Mouse (Mus musculus): ENCODE data around the gene Armc9.

Armc9 gene

DNA sequence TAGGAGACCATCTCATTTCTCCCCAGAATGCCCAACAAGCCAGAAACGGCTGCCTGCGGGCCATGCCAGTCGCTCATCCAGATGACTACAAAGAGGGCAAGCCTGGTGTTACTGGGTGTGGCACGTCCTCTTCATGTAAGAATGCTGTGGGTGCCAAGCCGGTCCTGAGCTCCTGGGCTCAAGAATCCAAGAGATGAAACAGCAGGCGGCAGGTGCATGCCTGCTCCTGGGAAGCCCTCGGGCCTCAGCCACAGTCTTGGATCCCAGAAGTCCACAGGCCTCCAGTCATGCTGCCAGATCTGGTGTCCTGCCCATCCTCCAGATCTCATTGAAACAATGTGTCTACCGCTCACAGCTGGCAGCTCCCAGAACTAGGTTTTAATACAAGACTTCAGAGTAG, 102.6 kb downstream of the Armc9 start:
- in situ Hi-C loops (cut with MboI; ENCODE audit: low pct_unique_long_range_greater_than_20kb in 1 of 2, low sequenced_read_pairs in 2 of 2, unreplicated experiment in 1 of 2): no loop called here

- in situ Hi-C loops (cut with MboI; ENCODE audit: low pct_unique_long_range_greater_than_20kb in 1 of 2, low sequenced_read_pairs in 2 of 2, unreplicated experiment in 1 of 2): no loop called here
These were observed 103.7 kb downstream of the Armc9 start for GRCm38 (mm10) chr1:86258171-86258824.

DNA sequence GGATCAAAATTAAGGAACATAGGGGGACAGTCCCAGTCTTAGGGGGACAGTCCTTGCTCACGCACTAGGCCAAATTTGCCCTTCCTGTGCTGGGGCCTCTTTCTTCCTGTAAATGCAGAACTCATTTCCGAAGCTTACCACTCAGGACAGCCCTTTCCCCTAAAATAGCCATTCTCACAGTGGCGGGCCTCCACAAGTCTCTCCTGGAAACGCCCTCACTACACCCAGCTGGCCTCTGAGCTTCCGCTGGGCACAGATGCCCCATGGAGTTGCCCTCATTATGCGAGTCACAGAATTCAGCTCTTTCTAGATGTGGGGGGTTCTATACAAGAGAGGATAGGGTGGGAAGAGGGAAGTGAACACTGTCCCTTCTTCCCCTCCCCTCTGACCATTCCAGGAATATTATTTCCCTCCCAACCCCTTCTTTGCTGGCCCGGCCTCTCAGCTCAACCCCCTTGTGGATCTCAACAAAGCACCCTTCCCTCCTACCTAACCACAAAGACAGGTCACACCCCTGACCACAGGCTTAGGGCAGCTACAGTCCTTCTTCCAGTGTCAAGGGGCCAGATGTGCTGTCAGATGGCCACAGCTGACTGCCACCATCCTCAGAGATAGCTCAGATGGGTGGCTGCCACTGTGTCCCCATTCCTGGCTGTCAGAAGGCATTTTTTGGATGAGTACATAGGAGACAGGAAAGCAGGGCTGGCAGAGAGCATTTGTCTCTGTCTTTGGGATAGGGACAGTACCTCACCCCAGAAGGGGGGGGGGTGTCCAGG, 109.2 kb downstream of the Armc9 start:
- in situ Hi-C loops (cut with MboI; ENCODE audit: low pct_unique_long_range_greater_than_20kb in 1 of 2, low sequenced_read_pairs in 2 of 2, unreplicated experiment in 1 of 2): no loop called here

DNA sequence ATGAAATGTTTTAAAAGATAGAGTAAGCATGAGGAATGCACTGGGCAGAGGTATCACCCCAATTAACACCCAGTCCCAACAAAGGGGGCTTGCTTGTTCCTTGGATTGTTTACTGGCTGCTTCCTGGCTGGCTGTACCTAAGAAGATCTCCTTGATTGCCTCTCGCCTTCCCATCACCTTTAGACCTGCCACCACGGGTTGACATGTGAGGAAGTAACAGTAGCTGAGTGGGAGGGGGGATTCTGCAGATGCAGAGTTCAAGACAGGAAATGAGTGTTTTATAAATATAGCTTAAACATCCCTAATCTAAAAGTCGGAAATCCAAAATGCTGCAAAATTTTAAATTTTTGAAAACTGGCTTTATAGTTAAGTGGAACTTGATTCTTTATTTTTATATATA, 110.5 kb downstream of the Armc9 start:
- in situ Hi-C loops (cut with MboI; ENCODE audit: low pct_unique_long_range_greater_than_20kb in 1 of 2, low sequenced_read_pairs in 2 of 2, unreplicated experiment in 1 of 2): no loop called here

GRCm38 (mm10) chr1:86268492-86269189, 114.1 kb downstream of the Armc9 start:
- in situ Hi-C loops (cut with MboI; ENCODE audit: low pct_unique_long_range_greater_than_20kb in 1 of 2, low sequenced_read_pairs in 2 of 2, unreplicated experiment in 1 of 2): no loop called here

- in situ Hi-C loops (cut with MboI; ENCODE audit: low pct_unique_long_range_greater_than_20kb in 1 of 2, low sequenced_read_pairs in 2 of 2, unreplicated experiment in 1 of 2): no loop called here
These were observed 114.6 kb downstream of the Armc9 start for GRCm38 (mm10) chr1:86269190-86269508.

DNA sequence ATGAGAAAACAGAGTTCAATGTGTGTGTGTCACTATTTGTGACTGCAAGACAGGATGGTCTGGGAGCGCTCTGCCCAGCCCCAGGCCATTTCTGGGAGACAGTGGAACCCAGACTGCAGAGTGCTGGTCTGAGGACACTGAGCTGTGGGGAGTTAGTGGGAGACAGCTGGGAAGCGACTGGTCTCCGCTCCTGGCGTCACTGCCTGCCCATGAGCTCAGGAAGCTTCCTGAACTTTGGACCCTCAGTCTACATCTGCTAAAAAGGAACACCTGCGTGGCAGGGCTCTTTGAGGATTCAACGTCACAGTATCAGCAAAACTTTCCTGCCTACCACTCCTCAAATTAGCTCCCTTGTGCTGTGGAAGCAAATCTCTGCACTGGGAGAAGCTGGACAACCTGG, 117.1 kb downstream of the Armc9 start:
- in situ Hi-C loops (cut with MboI; ENCODE audit: low pct_unique_long_range_greater_than_20kb in 1 of 2, low sequenced_read_pairs in 2 of 2, unreplicated experiment in 1 of 2): no loop called here

DNA sequence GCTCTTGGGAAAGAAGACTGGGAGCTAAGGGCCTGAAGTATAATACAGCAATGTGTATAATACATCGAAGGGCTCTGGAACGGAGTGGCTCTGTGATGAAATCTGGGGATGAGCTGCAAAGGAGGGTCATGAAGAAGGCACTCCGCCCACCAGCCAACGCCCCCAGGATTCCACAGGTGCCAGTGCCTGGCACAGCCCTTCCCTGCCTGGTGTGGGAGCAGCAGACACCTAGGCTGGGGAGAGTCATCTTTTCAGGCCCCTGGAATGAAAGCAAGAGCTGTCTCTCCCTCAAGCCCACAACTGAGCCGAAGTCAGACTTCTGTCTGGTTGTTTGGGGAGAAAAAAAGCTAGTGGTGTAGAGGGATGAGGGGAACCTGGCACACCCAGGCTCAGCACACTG, 122.5 kb downstream of the Armc9 start:
- in situ Hi-C loops (cut with MboI; ENCODE audit: low pct_unique_long_range_greater_than_20kb in 1 of 2, low sequenced_read_pairs in 2 of 2, unreplicated experiment in 1 of 2): no loop called here

- in situ Hi-C loops (cut with MboI; ENCODE audit: low pct_unique_long_range_greater_than_20kb in 1 of 2, low sequenced_read_pairs in 2 of 2, unreplicated experiment in 1 of 2): no loop called here
These were observed 127.4 kb downstream of the Armc9 start for GRCm38 (mm10) chr1:86281781-86282536.

GRCm38 (mm10) chr1:86284101-86284500, 129.5 kb downstream of the Armc9 start:
- in situ Hi-C loops (cut with MboI; ENCODE audit: low pct_unique_long_range_greater_than_20kb in 1 of 2, low sequenced_read_pairs in 2 of 2, unreplicated experiment in 1 of 2): no loop called here

GRCm38 (mm10) chr1:86285295-86285694, 130.7 kb downstream of the Armc9 start:
- in situ Hi-C loops (cut with MboI; ENCODE audit: low pct_unique_long_range_greater_than_20kb in 1 of 2, low sequenced_read_pairs in 2 of 2, unreplicated experiment in 1 of 2): no loop called here

DNA sequence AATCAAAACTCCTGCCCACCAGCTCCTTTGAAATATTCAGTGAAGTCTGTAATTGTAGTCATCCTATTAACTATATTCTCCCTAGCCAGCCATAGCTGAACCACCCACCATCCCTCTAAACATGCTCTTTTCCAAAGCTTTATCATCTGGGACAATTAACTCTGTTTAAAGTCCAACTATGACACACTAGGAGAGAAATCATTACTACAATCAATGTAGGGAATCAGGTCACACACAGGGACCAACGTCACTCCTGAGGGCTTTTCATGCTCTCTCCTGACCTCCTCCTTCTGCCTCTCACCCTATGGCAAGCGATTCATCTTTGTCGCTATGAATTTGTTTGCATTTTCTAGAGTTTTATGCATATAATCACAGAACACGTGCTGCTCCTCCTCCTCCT, 132.9 kb downstream of the Armc9 start:
- in situ Hi-C loops (cut with MboI; ENCODE audit: low pct_unique_long_range_greater_than_20kb in 1 of 2, low sequenced_read_pairs in 2 of 2, unreplicated experiment in 1 of 2): no loop called here

- in situ Hi-C loops (cut with MboI; ENCODE audit: low pct_unique_long_range_greater_than_20kb in 1 of 2, low sequenced_read_pairs in 2 of 2, unreplicated experiment in 1 of 2): no loop called here
These were observed 135.9 kb downstream of the Armc9 start for GRCm38 (mm10) chr1:86290452-86290851.

DNA sequence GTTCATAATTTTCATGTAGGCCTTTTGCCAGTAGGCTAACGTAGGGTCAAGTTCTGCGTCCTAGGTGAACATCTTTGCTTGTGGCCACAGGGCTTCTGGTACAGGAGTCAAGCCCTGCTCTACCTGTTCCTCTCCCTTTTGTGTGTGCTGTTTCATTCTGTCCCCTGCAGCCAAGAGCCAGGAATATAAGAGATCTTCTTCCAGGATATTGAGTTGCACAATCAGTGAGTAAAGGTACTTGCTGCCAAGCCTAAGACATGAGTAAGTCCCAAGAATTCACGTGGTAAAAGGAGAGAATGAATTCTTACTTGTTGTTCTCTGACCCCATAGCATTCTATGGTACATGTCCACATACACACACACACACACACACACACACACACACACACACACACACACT, 138.5 kb downstream of the Armc9 start:
- in situ Hi-C loops (cut with MboI; ENCODE audit: low pct_unique_long_range_greater_than_20kb in 1 of 2, low sequenced_read_pairs in 2 of 2, unreplicated experiment in 1 of 2): no loop called here

- in situ Hi-C loops (cut with MboI; ENCODE audit: low pct_unique_long_range_greater_than_20kb in 1 of 2, low sequenced_read_pairs in 2 of 2, unreplicated experiment in 1 of 2): no loop called here
These were observed 139.3 kb downstream of the Armc9 start for GRCm38 (mm10) chr1:86293868-86294267.

DNA sequence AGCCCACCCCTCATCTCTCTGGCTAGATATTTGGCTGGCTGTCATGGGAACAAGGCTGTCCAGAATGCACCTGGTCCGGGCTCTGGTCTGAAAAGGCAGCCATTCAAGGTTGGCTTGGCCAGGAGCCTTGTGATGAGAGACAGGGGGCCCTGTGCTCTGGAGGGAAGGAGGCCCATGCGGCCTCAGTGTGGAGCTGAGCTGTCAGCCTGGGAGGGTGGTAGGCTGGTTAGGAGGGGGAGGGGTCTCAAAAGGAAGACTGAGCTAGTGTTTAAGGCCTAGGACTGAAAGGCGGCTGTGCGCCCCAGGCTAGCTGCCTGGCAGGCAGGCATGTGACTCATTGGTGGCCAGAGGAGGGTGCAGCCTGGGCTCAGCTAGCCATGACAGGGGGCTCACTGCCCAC, 139.9 kb downstream of the Armc9 start:
- in situ Hi-C loops (cut with MboI; ENCODE audit: low pct_unique_long_range_greater_than_20kb in 1 of 2, low sequenced_read_pairs in 2 of 2, unreplicated experiment in 1 of 2): no loop called here

GRCm38 (mm10) chr1:86300093-86300492, 145.5 kb downstream of the Armc9 start:
- in situ Hi-C loops (cut with MboI; ENCODE audit: low pct_unique_long_range_greater_than_20kb in 1 of 2, low sequenced_read_pairs in 2 of 2, unreplicated experiment in 1 of 2): no loop called here

GRCm38 (mm10) chr1:86300731-86301130, 146.2 kb downstream of the Armc9 start:
- in situ Hi-C loops (cut with MboI; ENCODE audit: low pct_unique_long_range_greater_than_20kb in 1 of 2, low sequenced_read_pairs in 2 of 2, unreplicated experiment in 1 of 2): no loop called here

Data from mouse embryonic stem cell (cell line).